Mouse (Mus musculus): ENCODE measurements around the gene Kcnab2. TPM values are rescaled to one million over a fixed set of nuclear protein-coding genes. Genes with fewer than 3 reads are reported as not detected.

Kcnab2 gene
- total RNA-seq (2021), result 1 to 10 TPM in 1 of 2 experiments, under 1 TPM in 1; 0.51 to 1.6 TPM
- long read RNA-seq, experiment 1, partial matches to known transcripts, result 0 of 1 reads
- long read RNA-seq, experiment 1, other reads (novel, unspliced or antisense), result 1 of 1 reads
- long read RNA-seq, experiment 2, result 0 reads

DNA sequence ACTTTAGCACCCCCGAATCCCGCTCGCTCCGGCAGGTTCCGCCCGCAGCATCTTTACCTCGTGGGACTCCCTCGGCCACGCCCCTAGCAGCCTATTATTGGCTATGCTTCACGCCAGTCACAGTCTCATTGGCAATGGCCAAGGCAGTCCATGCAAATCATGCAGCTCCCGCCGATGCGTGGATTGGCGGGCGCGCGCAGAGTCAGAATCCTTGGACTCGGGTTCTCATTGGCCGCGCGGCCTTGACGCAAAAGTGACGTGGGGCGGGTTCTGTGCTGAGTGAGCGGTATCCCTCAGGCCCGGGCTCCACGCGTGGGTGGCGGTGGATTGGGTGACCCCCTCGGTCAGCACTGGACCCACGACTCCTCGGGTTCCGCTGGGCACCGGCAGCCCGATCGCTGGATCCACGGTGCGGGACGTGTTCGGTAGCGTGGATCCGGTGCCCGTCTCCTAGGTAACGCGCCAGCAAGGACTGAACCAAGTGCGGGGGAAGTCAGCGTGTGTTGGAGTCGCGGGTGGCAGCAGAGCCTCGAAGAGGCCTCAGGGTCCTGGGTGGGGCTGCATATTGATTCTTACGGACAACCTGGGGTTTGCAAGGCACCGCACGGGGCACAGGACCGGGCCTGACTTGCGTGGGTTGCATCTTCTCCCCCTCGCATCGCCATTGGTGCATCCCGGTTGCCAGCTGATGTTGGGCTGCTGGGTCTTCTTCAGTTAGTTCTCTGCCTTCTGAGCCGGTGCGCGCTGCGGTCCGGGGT, at the start of gene Kcnab2:
Gene Kcnab2, minus strand, starts transcription at position 406 of the 758 bp plus-strand sequence.
- no peak for TF ChIP-seq CTCF (IDR thresholded peaks at IDR 0.05)
- Histone ChIP-seq H3K4me3 (peak within 1 kb of the TSS; percentile 87), H3K27ac (peak within 1 kb of the TSS; percentile 88)
- peak; percentile 99 for DNase-seq
- intact Hi-C loops (cut with DNase I), result loop anchor here (5.0 kb wide), 1 partner anchor 150 kb away; the partner anchor contains the start of gene Rpl22

DNA sequence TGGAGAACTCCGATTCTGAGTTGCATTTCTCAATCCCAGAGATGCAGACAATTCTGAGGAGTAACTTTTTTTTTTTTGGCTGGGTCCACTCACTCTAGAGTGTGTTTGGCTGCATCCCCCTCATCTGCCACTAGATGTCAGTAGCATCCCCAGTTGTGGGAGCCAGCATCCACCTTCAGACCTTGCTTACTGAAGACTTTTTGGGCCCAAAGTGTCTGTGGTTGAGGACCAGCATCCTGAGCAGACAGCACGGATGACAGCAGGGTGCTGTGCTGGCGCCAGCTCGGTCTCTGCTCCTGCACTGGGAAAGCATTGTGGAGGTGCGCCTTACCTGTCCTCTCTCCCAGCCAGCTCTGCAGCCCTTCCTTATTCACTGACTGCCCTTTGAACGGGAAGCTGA, 42.4 kb upstream of the Kcnab2 start:
- no peak overlapping the region for H3K27ac ChIP-seq
- intact Hi-C loops (cut with DNase I), result no loop called here
- peak; percentile 77 for TF ChIP-seq CTCF (IDR thresholded peaks at IDR 0.05)
- no peak overlapping the region for H3K4me3 ChIP-seq
- peak; percentile 37 for DNase-seq

DNA sequence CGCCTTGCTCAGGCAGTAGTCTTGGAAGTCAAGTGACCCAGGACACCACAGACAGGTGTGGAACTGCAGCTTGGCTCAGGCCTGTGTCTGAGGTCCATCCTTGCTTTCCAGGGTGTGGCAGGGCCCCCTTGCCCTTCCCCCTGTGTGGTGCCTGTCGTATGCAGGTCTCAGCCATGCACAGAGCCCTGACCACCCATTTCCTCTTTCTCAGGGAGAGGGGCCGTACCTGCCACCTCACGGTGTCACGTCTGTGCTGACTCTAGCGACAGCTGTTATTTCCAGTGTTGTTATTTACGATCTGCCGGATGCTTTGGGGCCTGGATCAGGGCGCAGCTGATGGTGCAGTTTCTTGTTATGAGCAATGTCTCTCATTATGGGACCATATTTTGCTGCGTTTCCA, 41.4 kb upstream of the Kcnab2 start:
- no peak for DNase-seq
- no peak overlapping the region for H3K4me3 ChIP-seq
- TF ChIP-seq CTCF (IDR thresholded peaks at IDR 0.05), result no peak
- intact Hi-C loops (cut with DNase I), result no loop called here
- H3K27ac ChIP-seq, result no peak overlapping the region

DNA sequence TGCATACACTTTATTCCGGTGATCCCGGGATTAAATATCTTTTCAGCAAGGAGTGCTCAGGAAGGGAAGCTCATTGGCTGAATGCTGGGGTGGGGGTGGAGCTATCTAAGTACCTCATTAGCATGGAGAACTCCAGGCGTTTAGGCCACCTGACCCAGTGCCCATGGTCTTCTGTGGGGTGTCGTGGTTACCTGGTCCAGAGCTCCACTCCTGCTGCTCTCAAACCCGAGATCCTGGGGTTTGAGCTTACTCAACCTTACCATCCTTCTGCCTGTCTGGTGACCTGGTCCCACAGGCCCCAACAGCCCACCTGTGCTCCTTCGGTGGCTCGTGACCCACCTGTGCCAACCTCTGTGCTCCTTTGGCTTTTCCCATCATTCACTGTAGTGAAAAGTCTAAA, 37.2 kb upstream of the Kcnab2 start:
- TF ChIP-seq CTCF (IDR thresholded peaks at IDR 0.05), result no peak
- intact Hi-C loops (cut with DNase I), result no loop called here
- H3K27ac ChIP-seq, result no peak overlapping the region
- no peak overlapping the region for H3K4me3 ChIP-seq
- DNase-seq, result no peak

DNA sequence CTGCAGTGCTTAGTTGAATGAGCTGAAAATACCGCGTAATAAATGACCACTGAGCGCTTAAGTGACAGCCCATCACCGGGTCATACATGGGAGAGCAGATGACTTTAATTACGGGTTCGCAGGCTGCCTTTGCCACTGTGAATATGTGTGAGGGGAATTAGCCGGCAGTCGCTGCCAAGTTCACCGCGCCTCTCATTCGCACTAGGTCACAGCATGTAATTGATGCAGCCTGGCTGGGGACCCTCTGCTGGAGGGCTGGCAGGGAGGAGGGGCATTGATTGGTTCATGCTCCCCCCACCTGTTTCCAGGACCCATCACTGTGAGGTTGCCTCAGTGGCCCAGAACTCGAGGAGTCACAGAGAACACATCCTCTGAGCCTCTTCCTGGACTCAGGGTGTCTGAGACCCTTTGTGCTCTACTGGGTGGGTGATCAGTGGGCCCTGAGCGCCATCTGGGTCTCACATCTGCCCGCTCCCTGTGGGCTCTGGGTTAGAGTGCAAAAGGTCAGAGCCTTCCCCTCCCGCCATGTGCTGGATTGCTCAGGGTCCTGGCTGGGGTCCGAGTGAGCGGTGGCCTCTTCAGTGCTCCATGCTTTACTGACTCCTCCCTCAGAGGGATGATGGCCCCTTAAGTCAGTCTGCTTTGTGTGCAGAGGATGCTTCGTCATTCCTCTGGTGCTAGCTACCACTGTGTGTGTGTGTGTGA, 34.7 kb upstream of the Kcnab2 start:
- Histone ChIP-seq H3K27ac (no peak overlapping the region), H3K4me3 (no peak overlapping the region)
- DNase-seq, result no peak
- intact Hi-C loops (cut with DNase I), result no loop called here
- no peak for TF ChIP-seq CTCF (IDR thresholded peaks at IDR 0.05)

DNA sequence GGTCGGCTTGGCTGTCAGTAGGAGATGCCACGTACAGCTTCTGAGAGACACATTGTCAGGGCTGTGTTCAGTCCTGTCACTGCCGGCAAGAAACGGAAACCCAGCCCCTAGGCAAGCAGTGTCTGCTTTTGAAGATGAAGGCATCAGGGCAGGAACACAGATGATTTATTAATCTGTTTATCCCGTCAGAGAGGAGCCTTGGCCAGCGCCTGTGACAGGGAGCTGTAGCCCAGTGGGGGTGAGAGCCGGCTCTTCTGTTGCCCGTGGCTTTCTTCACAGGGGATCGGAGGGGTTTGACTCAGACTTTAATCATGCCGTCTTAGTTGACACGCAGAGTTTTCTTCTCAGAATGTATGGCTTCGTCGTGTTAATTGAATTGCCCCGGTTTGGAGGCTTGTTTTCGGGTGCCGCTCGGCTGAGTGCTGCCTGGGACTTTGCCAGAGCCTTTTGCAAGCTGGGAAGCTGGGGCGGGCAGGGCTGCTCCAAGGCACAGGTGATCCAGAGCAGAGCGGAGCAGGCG, 16.7 kb upstream of the Kcnab2 start:
- no peak for DNase-seq
- no peak overlapping the region for H3K4me3 ChIP-seq
- TF ChIP-seq CTCF (IDR thresholded peaks at IDR 0.05), result no peak
- intact Hi-C loops (cut with DNase I), result loop anchor here (5.0 kb wide), 1 partner anchor 167 kb away; the partner anchor contains the start of gene Rpl22
- H3K27ac ChIP-seq, result no peak overlapping the region

DNA sequence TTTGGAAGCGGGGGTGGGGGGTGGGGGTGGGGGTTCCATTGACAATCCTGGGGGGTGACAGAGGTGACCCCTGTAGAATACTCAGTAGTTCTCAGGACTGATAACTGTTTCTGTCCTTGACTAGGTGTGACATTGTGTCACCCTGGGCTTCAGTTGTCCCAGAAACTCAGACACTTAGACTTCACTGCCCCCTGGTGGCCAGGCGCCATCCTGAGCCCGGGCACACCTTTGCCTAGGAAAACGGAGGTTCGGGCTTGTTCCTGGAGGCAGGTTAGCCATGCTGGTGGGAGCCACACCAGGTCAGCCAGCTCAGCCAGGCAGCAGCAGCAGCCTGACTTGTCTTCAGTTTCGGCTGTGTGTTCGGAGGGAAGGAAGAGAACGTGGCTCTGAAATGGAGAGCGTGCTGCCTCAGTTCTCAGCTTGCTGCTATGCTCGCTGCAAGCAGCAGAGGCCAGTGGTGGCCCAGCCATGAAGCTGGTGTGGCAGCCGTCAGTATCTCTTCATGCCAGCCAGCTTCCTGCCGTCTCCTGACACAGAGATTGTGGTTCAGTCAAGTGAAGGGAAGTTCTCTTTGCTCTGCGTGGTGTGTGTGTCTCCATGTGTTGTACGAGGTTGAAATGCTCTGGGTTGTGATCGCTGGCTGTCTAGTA, 13.7 kb upstream of the Kcnab2 start:
- no peak overlapping the region for H3K27ac ChIP-seq
- intact Hi-C loops (cut with DNase I), result loop anchor here (2.0 to 5.0 kb wide), 2 partner anchors 149 to 164 kb away; partner anchors contain the start of gene Rpl22
- DNase-seq, result peak; percentile 77
- TF ChIP-seq CTCF (IDR thresholded peaks at IDR 0.05), result peak; percentile 86
- H3K4me3 ChIP-seq, result no peak overlapping the region

DNA sequence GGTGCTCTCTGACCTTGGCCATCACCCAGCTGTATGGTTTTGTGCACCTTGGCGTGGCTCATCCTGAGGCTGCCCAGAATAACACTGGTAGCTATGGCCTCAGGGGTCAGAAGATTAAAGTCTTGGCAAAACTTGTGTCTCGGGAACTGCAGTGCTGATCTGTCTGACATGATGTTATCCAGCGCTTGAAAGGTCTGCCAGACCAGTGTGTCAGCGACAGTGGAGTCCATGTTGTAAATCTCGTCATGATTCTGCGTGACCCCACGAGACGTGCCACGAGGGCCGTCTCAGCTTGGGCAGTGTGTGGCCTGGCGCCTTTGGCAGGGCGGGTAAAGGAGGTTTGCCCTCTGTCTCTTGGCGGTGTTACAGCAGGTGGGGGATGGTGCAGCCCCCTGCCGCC, 12.6 kb upstream of the Kcnab2 start:
- intact Hi-C loops (cut with DNase I), result loop anchor here (2.0 to 5.0 kb wide), 2 partner anchors 148 to 163 kb away; partner anchors contain the start of gene Rpl22
- Histone ChIP-seq H3K27ac (no peak overlapping the region), H3K4me3 (no peak overlapping the region)
- DNase-seq, result no peak
- no peak for TF ChIP-seq CTCF (IDR thresholded peaks at IDR 0.05)

DNA sequence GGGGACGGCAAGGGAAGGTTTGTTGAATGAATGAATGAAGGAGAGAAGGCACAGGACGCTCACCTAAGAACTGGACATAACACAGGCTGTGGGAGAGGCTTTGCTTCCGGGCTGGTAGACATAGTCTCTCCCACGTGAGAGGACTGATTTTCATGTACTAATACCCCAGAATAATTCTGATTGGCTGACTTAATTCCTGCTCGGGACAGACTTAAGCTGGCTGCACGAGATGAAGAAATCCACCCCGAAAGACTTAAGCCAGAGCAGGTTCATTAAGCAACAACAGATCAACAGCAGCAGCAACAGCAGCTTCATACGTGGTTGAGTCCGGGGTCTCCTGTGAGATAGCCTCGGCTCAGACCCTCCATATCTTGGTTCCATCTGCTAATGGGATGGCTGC, 10.4 kb upstream of the Kcnab2 start:
- intact Hi-C loops (cut with DNase I), result no loop called here
- TF ChIP-seq CTCF (IDR thresholded peaks at IDR 0.05), result no peak
- Histone ChIP-seq H3K4me3 (no peak overlapping the region), H3K27ac (no peak overlapping the region)
- no peak for DNase-seq

DNA sequence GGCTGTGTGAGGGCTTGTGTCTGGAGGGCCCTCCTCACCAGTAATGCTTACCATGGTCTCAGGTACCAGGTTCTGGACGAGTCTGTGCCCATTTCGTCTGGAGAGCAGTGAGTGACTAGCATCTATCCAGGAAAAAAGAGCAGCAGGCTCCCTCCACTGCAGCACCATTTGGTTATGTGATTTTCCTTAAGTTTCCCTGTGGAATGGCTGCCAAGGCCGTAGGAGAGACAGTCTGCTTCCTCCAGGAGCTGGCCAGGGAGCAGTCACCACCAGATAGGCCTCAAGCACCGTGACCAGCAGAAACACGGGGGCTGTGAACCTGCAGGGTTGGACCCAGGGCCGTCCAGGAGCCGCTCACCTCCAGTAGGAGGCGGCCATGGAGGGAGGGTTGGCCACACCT, 2.8 kb upstream of the Kcnab2 start:
- H3K27ac ChIP-seq, result no peak overlapping the region
- TF ChIP-seq CTCF (IDR thresholded peaks at IDR 0.05), result no peak
- no peak for DNase-seq
- intact Hi-C loops (cut with DNase I), result no loop called here
- H3K4me3 ChIP-seq, result no peak overlapping the region

DNA sequence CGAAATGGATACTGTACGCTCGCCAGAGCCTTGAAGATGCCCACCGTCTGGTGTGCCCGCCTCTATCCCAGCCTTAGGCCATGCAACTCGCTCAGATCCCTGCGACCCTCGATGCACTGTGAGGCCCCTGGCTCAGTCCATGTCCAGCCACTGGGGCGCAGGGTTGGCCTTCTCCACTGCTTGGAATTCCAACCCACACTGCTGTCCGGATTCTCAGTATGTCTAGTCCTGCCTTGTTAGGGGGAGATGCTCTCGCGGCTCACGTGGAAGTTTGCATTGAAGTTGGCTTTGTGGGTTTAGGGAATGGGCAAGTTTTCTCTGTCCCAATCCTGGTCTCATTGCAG, 525 bp upstream of the Kcnab2 start:
- intact Hi-C loops (cut with DNase I), result loop anchor here (5.0 kb wide), 1 partner anchor 151 kb away; the partner anchor contains the start of gene Rpl22
- DNase-seq, result no peak
- Histone ChIP-seq H3K4me3 (peak overlapping the region; percentile 87), H3K27ac (peak overlapping the region; percentile 88)
- no peak for TF ChIP-seq CTCF (IDR thresholded peaks at IDR 0.05)

DNA sequence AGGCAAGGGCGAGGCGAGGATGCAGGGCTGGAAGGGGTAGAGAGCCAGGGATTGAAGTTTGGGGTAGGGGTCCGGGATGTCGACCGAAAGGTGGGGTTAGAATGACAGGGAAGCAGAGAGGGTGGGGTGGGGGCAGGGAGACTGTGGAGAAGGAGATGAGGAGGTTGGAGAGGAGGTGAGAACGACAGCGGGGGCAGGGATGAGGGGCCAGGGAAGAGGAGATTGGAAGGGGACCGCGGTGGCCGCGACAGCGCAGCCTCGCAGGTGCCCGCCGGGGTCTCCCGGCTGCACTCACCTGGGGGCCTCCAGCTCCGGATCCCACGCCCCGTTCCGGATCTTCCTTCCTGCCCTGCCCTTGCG, 585 bp downstream of the Kcnab2 start:
- no peak for DNase-seq
- Histone ChIP-seq H3K4me3 (peak overlapping the region; percentile 87), H3K27ac (peak overlapping the region; percentile 20; the same call in 1 of the 2 replicates)
- intact Hi-C loops (cut with DNase I), result loop anchor here (5.0 kb wide), 1 partner anchor 150 kb away; the partner anchor contains the start of gene Rpl22
- no peak for TF ChIP-seq CTCF (IDR thresholded peaks at IDR 0.05)

All from gastrocnemius, adult 2 months (tissue).